Mouse (Mus musculus) splenic B cell, adult 2 months (primary cell): ENCODE results near the gene Arntl2.

Experiments
- DNase-seq: peaks from one replicate; pipeline ENCODE4 v3.0.0-alpha.2; 2011; ENCODE audit warnings: low read depth, low spot score
- H3K27me3 ChIP-seq: 2 replicates; pipeline ENCODE4 v1.6.1; 2012; ENCODE audit warnings: mild to moderate bottlenecking, low read length, moderate library complexity, mixed read lengths; ENCODE audit not compliant: control insufficient read depth, poor library complexity, insufficient read depth, severe bottlenecking
- H3K36me3 ChIP-seq: 2 replicates; pipeline ENCODE4 v1.6.1; 2012; ENCODE audit warnings: mild to moderate bottlenecking, low read length, moderate library complexity, mixed read lengths; ENCODE audit not compliant: control insufficient read depth, poor library complexity, insufficient read depth, severe bottlenecking

Gene Arntl2

GRCm38 (mm10) chr6:146881896-146882770, 86.3 kb downstream of the Arntl2 start:
- H3K36me3 ChIP-seq: no peaks in the 10 kb centered on the region
- H3K27me3 ChIP-seq: no peaks in the 10 kb centered on the region; the same call in 1 of the 2 replicates
- DNase-seq: no peak
